Mouse (Mus musculus): ENCODE data around the gene Nit2. TPM values are rescaled to one million over a fixed set of nuclear protein-coding genes. Genes with fewer than 3 reads are reported as not detected.

Nit2 gene
- total RNA-seq, 2 experiments from 2014 or later, result 35.2 to 38.1 TPM

Other genes with a start within 250 kb of the Nit2 start
- not detected in 2 replicates for gene Lnp1, start 239.3 kb downstream of the Nit2 start, total RNA-seq (2015)
- not detected in 2 replicates for gene Lnp1, start 239.3 kb downstream of the Nit2 start, total RNA-seq (2017)
- 0.07 TPM in 2 replicates for gene Tmem45a2, start 96.0 kb downstream of the Nit2 start, total RNA-seq (2015)
- not detected in 2 replicates for gene Tmem45a2, start 96.0 kb downstream of the Nit2 start, total RNA-seq (2017)
- 92.0 and 95.9 TPM in 2 replicates for gene Tomm70a, start 45.6 kb downstream of the Nit2 start, total RNA-seq (2015)
- gene Tomm70a, start 45.6 kb downstream of the Nit2 start, total RNA-seq (2017), result 68.3 and 73.8 TPM in 2 replicates
- gene Tbc1d23, start 64.2 kb upstream of the Nit2 start, total RNA-seq (2015), result 36.9 and 40.2 TPM in 2 replicates
- gene Tbc1d23, start 64.2 kb upstream of the Nit2 start, total RNA-seq (2017), result 46.5 and 53.8 TPM in 2 replicates
- 0.20 TPM in 1 of 2 replicates, not detected in the other for gene Tmem30c, start 125.5 kb upstream of the Nit2 start, total RNA-seq (2015)
- gene Tmem30c, start 125.5 kb upstream of the Nit2 start, total RNA-seq (2017), result not detected in 2 replicates
- 5.2 and 6.9 TPM in 2 replicates for gene Filip1l, start 185.8 kb upstream of the Nit2 start, total RNA-seq (2015)
- 2.8 and 5.2 TPM in 2 replicates for gene Filip1l, start 185.8 kb upstream of the Nit2 start, total RNA-seq (2017)

All from megakaryocyte progenitor cell, adult 5-6 weeks (primary cell).